Mouse (Mus musculus) frontal cortex, adult (tissue): ENCODE data around the gene Terb1.

ENCODE experiments used
- ATAC-seq: cut with Nextera tagmentation; 2 replicates; pipeline ENCODE4 v1.9.2; 2017; ENCODE audit warnings: mild to moderate bottlenecking, moderate library complexity, mixed read lengths; ENCODE audit not compliant: low TSS enrichment

Gene Terb1

DNA sequence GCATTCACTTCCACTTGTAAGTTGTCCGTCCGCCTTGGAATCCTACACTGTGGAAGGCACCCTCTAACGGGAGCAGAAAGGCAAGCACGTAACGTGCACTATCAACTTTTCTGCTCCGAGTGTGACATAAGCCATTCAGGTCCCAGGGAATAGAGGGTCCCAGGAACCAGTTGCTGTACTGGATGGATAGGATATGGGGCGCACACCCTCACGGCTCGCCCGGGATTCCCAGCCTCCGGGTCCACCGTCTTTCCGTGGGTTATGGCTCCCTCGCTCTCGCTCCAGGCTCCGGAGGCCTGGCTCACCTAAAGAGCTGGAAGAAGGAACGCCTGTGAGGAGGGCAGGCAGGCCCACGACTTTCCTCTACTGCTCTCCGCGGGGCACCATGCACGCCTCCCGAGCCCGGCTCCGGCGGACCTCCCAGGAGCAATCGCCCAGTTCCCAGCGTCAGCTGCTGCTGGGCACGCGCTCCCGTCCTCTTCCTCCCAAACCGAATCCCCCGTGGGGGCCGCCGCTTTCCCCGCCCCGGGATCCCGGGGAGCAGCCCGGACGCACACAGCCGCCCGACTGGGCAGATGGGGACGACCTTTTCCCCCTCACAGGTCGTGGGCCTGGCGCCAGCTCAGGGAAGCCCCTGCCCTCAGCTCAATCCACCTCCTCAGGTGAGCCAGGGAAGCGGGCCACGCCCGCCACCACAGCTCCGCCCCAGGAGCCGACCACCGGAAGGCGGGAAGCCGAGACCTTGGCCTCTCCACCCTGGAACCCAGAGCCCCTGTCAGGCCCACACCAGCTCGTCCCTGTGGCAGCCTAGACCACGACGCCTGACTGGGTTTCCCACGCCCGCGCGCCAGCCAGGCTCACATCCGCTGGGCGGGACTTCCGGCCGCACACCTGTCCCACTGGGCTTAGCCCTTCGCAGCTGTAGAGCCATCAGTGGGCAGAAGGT is at the start of gene Terb1:
Gene Terb1, minus strand, starts transcription at position 850 of the 946 bp plus-strand sequence.
- ATAC-seq: peak; percentile 83

DNA sequence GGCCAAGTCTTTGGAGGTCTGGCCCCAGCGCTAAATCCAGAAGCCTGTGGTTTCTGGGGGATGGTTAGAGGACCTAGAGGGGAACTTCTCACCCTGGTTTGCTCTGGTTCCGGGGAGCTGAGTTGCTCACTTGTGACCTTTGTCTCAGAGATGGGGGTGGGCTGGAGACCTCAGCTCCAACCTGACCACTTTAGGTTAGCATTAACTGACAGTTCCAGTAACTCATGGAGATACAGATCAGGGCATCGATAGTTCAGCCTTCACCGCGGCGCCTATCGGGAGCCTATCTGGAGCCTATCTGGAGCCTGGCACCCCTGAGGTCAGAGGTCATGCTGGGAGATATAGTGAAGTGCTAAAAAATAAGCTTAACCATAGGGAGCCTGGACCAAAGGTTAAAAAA is 47.5 kb upstream of the Terb1 start:
- no peak for ATAC-seq

- ATAC-seq: no peak
Observed at GRCm38 (mm10) chr8:104555191-104555590, 45.5 kb upstream of the Terb1 start.

- no peak for ATAC-seq
Observed at GRCm38 (mm10) chr8:104543440-104544045, 33.8 kb upstream of the Terb1 start.

DNA sequence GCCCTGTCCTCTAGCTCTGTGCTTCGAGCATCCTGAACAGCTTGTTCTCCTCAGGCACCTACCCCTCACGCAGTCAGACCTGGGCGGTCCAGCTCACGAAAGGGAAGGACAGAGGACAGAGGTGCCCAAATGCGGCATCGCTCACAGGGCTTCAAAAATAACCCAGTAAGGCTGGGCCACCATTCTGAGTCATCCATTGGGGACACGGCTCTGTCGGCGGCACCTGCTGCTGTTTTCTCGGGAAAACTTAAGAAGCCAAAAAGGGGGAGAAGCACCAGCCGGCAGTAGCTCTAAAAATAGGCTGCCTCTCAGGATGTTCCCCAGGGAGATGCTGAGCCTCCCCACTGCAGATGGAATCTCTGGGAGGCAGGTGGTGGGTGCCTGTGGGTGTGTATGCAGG is 32.5 kb upstream of the Terb1 start:
- ATAC-seq: peak; percentile 69

- ATAC-seq: 0 out of 2 replicates have a peak, but pooled peaks have one; percentile 1
Observed at GRCm38 (mm10) chr8:104541515-104541880, 31.8 kb upstream of the Terb1 start.

DNA sequence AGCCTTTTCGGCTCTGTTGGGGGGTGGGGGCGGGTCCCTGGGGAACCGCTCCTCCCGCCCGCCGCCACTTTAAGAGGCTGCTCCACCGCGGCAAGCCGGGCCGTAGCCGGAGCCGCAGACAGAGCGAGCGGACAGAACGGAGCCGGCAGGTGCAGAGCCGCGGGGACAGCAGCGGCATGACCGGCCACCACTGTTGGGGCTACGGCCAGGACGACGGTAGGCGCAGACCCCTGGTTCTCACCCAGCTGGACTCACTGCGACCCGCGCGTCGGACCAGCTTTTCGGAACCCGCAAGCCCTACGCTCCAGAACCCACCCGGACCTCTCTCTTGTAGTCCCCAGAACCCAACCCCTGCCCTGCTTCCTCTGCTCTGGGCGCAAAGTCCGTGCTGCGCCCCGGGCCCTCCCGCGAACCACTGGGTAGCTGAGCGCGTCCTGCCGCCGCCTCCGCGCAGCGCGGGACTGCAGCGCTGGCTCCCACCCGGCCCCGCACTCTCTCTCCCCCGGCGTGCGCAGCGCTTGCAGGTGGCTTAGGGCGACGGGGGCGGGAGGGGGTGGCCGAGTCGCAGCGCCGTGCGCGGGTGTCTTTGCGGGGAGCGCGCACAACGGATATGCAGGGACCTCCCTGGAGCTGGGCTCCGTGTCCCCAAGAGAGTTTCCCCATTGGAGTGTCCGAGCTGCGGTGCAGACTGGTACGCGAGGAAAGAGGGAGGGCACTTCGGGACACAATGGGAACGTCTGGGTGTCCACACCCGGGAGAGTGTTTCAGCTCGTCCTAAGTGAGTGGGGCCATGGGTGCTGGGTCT is 31.2 kb upstream of the Terb1 start:
- peak; percentile 41 for ATAC-seq

GRCm38 (mm10) chr8:104540238-104540637 is 30.5 kb upstream of the Terb1 start:
- ATAC-seq: no peak

DNA sequence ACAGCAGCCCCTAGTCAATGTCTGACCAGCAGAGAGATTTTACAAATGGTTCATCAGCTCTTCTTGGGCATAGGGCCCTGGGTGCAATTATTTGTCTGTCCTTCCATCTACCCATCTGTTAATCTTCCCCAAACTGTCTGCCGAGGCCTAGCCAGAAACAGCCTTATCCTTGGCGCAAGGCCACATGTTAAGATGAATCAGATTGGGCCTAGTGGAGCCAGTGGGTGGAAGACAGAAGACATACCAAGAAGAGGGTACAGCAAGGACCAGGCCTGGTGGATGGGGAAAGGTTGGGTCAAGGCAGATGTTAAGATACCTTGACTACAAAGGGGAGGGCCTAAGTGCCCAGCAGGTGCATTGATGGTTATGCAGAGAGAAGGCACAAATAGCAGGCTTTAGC is 29.9 kb upstream of the Terb1 start:
- no peak for ATAC-seq

GRCm38 (mm10) chr8:104538896-104539295 is 29.2 kb upstream of the Terb1 start:
- no peak for ATAC-seq

DNA sequence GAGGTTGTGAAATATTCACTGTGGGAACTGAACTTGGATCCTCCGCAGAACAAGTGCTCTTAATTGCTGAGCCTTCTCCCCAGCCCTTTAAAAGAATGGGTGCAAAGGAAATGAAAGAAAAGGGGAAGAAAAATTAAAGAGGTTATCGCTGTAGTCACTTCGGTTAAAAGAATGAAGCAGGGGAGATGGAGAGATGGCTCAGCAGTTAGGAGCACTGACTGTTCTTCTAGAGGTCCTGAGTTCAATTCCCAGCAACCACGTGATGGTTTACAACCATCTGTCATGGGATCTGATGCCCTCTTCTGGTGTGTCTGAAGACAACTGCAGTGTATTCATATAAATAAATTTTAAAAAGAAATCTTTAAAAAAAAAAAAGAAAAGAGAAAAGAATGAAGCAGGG is 26.3 kb upstream of the Terb1 start:
- no peak for ATAC-seq

DNA sequence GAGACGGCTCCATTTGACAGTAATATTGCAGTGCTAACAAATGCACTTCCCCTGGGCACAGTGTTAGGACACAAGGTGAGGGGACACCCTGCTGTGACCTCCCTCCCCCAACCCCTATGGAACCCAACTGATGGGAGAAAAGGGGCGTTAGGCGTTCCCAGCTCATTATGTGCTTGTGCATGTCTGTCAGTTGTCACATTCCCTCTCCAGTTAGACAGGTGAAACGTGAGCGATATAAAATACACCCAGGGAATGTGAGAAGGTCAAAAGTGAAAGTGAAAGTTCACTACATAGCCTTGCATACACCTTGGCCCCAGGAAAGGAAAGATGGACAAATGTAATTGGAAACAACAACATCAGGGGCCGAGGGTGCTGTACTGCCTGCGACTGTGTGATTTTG is 25.7 kb upstream of the Terb1 start:
- no peak for ATAC-seq

DNA sequence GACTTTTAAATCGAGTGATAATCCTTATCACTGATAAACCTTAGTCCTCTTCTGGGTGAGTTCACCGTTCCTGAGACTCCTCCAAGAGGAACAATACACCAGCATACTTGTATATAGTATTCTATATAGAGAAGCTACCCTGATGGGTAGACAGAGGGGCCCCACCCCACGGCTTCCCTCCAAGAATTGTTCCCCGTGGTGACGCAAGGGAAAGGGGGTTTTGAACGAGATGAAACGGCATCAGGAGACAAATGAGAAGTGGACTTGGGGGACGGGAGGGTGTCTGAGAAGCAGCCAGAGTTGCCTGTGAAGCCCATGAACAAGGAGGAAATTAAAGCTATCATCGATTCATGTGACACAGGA is 25.1 kb upstream of the Terb1 start:
- peak; percentile 36 for ATAC-seq

- ATAC-seq: peak; percentile 86
Observed at GRCm38 (mm10) chr8:104533971-104534778, 24.5 kb upstream of the Terb1 start, which contains the start of the genes Nae1 and Car7. Gene Nae1, minus strand, starts transcription at chr8:104534637. Gene Car7, plus strand, starts transcription at chr8:104534689.

DNA sequence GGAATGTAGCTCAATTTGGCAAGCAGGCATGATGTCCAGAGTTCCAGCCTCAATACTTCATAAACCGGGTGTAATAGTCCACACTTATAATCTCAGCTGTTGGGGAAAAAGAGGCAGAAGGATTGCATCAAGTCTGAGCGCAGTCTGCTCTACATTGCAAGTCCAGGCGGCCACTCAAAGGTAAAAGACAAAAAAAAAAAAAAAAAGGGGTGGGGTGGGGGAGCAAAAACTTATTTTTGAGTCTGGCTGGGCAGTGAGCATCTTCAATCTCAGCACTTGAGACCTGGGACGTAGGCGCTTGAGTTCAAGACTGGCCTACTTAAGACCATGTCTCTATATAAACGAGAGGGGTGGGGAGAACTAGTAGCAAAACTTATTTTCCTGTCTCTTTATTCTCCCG is 23.8 kb upstream of the Terb1 start:
- ATAC-seq: no peak; the same call in 1 of the 2 replicates

DNA sequence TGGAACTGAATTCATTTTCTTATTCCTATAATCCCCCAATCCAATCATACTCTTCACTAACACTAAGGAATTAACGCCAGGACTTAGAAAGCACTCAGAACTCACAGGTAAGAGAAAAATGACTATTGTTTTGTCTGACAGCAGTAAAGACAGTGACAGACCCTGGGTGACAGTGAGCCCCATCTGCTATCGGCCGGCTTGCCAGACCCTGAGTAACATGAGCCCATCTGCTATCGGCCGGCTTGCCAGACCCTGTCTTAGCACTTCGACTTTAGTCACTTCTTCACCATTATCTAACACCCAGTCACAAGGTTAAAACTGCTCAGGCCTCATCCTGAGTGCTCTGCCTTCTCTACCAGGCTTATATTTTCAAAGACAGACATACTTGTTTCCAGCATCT is 20.0 kb upstream of the Terb1 start:
- ATAC-seq: no peak

DNA sequence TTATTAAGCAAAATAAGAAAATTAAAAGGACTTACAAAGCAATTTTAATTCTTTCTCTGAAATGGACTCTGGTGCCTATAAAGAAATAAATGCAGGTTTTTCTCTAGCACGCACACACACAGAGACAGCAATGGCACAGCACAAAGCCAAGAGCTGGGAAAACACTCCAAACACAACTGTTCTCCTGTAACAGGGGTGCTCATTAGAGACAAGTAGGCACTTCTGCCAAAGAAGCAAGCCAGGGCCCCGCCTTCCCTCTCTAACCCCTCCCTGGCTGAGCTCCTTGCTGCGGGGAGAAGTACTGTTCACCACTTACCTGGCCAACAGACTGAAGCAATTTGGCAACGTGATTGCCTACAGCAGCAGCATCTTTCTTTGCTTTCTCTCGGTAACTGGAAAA is 8.2 kb upstream of the Terb1 start:
- ATAC-seq: no peak

GRCm38 (mm10) chr8:104510134-104510533 is 424 bp upstream of the Terb1 start:
- ATAC-seq: no peak

GRCm38 (mm10) chr8:104479091-104479490 is 30.6 kb downstream of the Terb1 start:
- ATAC-seq: no peak

DNA sequence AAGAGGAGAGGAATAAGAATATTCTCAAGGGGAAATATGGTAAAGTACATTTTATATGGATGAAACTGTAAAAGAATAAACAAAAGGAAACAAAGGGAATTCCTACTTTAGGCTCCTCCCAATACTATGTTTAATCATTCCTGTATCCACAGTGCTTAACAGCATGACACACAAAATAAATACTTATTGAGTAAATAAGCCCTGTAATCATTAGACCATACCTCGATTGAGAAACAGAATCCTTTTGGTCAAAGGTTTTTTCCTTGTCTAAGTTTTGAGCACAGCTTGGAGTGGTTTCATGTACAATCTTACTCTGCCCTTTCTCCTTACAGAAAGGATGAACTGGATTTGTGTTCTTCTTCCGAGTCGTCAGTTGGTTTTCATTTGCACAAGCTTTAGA is 37.2 kb downstream of the Terb1 start:
- no peak for ATAC-seq

GRCm38 (mm10) chr8:104467463-104467862 is 42.2 kb downstream of the Terb1 start:
- no peak for ATAC-seq
